12 mouse cellular contexts compared by ENCODE assay signal in the genomic region with DNA sequence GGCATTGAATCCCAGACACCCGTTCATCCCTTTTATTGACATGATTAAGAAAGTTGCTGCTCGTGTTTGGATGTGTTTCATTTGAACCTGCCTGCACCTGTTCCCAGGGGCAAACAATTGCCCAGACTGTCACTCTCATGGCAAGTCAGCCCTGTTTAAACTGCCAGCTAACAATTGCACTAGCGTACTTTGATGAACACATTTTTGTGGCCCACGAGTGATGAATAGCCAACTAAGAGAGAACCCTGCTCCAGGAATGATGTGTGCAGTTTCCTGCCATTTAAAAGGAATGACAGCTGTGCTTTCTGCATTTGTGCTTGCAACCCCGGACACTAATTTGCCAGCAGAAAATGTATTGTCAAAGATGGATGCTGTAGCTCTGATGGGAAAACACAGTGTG.
"Had no signal": no experiment of that assay in that cellular context is flagged by ENCODE, and none has a peak within 500 bp of the region (broad histone marks: within the 10 kb centered on the region; RNA-seq: fewer than 3 reads in every experiment).

No protein-coding gene starts in this region.

- H3K4me1 ChIP-seq: kidney, embryonic 15.5 days; limb, embryonic 13.5 days; neural tube, embryonic 15.5 days; stomach, embryonic 15.5 days had no signal

- H3K9ac ChIP-seq: kidney, embryonic 15.5 days; limb, embryonic 13.5 days; liver, embryonic 14.5 days; neural tube, embryonic 15.5 days; stomach, embryonic 15.5 days had no signal

- H3K4me2 ChIP-seq: kidney, embryonic 15.5 days; limb, embryonic 13.5 days; neural tube, embryonic 15.5 days; stomach, embryonic 15.5 days had no signal

- H3K9me3 ChIP-seq: kidney, embryonic 15.5 days; limb, embryonic 13.5 days; neural tube, embryonic 15.5 days; stomach, embryonic 15.5 days had no signal

- DNase-seq: kidney, adult 2 months; kidney, postnatal 14 days; left cerebral cortex, postnatal 4 days; lung, adult 18-20 months; thymus, adult 2 months; thymus, postnatal 25 days had no signal

- H3K27ac ChIP-seq: kidney, embryonic 15.5 days; limb, embryonic 13.5 days; liver, embryonic 14.5 days; neural tube, embryonic 15.5 days; stomach, embryonic 15.5 days had no signal

- H3K36me3 ChIP-seq: kidney, embryonic 15.5 days; limb, embryonic 13.5 days; neural tube, embryonic 15.5 days; stomach, embryonic 15.5 days had no signal

- H3K4me3 ChIP-seq: kidney, embryonic 15.5 days; limb, embryonic 13.5 days; myocyte; neural tube, embryonic 15.5 days; stomach, embryonic 15.5 days had no signal

- H3K27me3 ChIP-seq: kidney, embryonic 15.5 days; neural tube, embryonic 15.5 days; stomach, embryonic 15.5 days had no signal
